Comparison of ENCODE assay signal across 36 mouse cellular contexts in the genomic region with DNA sequence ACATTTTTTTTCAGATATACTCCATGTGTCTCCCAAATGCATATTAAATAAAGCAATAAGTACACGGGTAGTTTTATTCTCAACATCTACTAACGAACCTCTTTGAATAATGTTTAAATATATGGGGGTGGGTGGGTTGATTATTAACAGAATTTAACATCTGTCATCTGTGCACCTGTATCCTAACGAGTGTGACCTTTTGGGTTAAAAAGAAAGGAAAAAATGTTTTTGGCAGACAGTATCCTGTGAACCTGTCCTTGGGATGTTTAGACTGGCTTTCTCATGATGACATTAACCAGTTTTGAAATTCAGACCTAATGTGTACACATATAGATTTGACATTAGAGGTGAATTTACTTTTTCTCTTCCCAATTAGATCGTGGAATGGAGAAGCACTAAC.
"Had no signal": no experiment of that assay in that cellular context is flagged by ENCODE, and none has a peak within 500 bp of the region (broad histone marks: within the 10 kb centered on the region; RNA-seq: fewer than 3 reads in every experiment).

No protein-coding gene starts in this region.

- H3K36me3 ChIP-seq: heart, embryonic 10.5 days; heart, embryonic 12.5 days; heart, embryonic 13.5 days; heart, embryonic 15.5 days; hindbrain, embryonic 10.5 days; hindbrain, embryonic 12.5 days; hindbrain, embryonic 13.5 days; hindbrain, embryonic 15.5 days; intestine, embryonic 15.5 days; kidney, embryonic 15.5 days had no signal

- H3K4me2 ChIP-seq: heart, embryonic 11.5 days; heart, embryonic 12.5 days; heart, embryonic 13.5 days; heart, embryonic 15.5 days; hindbrain, embryonic 12.5 days; hindbrain, embryonic 13.5 days; hindbrain, embryonic 14.5 days; hindbrain, embryonic 15.5 days; intestine, embryonic 15.5 days; kidney, embryonic 15.5 days had no signal

- ATAC-seq: hindbrain, embryonic 16.5 days; hindbrain, postnatal 0 days; inflammation-experienced regulatory T-cells, adult 6 months; intestine, embryonic 15.5 days; intestine, embryonic 16.5 days; intestine, postnatal 0 days had no signal

- H3K4me3 ChIP-seq: heart, adult 2 months; heart, embryonic 10.5 days; heart, embryonic 12.5 days; heart, embryonic 13.5 days; heart, embryonic 15.5 days; hindbrain, embryonic 10.5 days; hindbrain, embryonic 12.5 days; hindbrain, embryonic 13.5 days; hindbrain, embryonic 15.5 days; intestine, embryonic 15.5 days; kidney, embryonic 15.5 days; layer of hippocampus, adult 2 months had no signal

- DNase-seq: heart, adult 18-20 months; heart, adult 2 months; heart, postnatal 10 days; heart, postnatal 14 days; heart, postnatal 36 days; heart, postnatal 4 days; kidney, adult 11 months; kidney, adult 18-20 months; kidney, adult 2 months; kidney, adult 8-10 months; kidney, adult 9 months; kidney, postnatal 10 days; kidney, postnatal 14 days; kidney, postnatal 25 days; kidney, postnatal 36 days; kidney, postnatal 4 days; layer of hippocampus, adult 9-11 months had no signal

- H3K9ac ChIP-seq: heart, embryonic 12.5 days; heart, embryonic 13.5 days; heart, embryonic 15.5 days; hindbrain, embryonic 12.5 days; hindbrain, embryonic 13.5 days; hindbrain, embryonic 14.5 days; hindbrain, embryonic 15.5 days; intestine, embryonic 15.5 days; kidney, embryonic 15.5 days had no signal

- H3K4me1 ChIP-seq: heart, embryonic 10.5 days; heart, embryonic 12.5 days; heart, embryonic 13.5 days; heart, embryonic 15.5 days; hindbrain, embryonic 15.5 days; intestine, embryonic 15.5 days had no signal

- H3K9me3 ChIP-seq: heart, embryonic 10.5 days; heart, embryonic 12.5 days; heart, embryonic 13.5 days; heart, embryonic 15.5 days; hindbrain, embryonic 10.5 days; hindbrain, embryonic 12.5 days; hindbrain, embryonic 13.5 days; hindbrain, embryonic 15.5 days; intestine, embryonic 15.5 days; kidney, embryonic 15.5 days had no signal

- H3K27ac ChIP-seq: heart, adult 2 months; heart, embryonic 10.5 days; heart, embryonic 13.5 days; heart, embryonic 15.5 days; hindbrain, embryonic 12.5 days; hindbrain, embryonic 13.5 days; hindbrain, embryonic 14.5 days; hindbrain, embryonic 15.5 days; hindbrain, postnatal 0 days; intestine, embryonic 15.5 days; kidney, embryonic 15.5 days; kidney, postnatal 0 days; layer of hippocampus, adult 2 months had no signal

- H3K27me3 ChIP-seq: heart, embryonic 12.5 days; heart, embryonic 13.5 days; heart, embryonic 15.5 days; hindbrain, embryonic 12.5 days; hindbrain, embryonic 13.5 days; hindbrain, embryonic 15.5 days; intestine, embryonic 15.5 days; kidney, embryonic 15.5 days had no signal
